Mouse (Mus musculus) embryonic facial prominence, embryonic 13.5 days (tissue): ENCODE data around the gene Map3k13. TPM values are rescaled to one million over a fixed set of nuclear protein-coding genes. Genes with fewer than 3 reads are reported as not detected.

ENCODE experiments used
- ATAC-seq: fragments of 200-750 bp; cut with Nextera tagmentation; 2 replicates; pipeline ENCODE4 v1.8.0; 2017; ENCODE audit warnings: low read depth; ENCODE audit not compliant: insufficient number of reproducible peaks, insufficient read depth, low FRiP score, low TSS enrichment
- H3K27ac ChIP-seq: fragments of 300-500 bp; sonication (generic); 2 replicates; pipeline ENCODE4 v1.5.1; 2015; ENCODE audit warnings: moderate library complexity, mild to moderate bottlenecking, inconsistent platforms
- H3K27me3 ChIP-seq: fragments of 300-500 bp; sonication (generic); 2 replicates; pipeline ENCODE4 v1.6.1; 2015; ENCODE audit warnings: mild to moderate bottlenecking, inconsistent platforms
- H3K36me3 ChIP-seq: fragments of 300-500 bp; sonication (generic); 2 replicates; pipeline ENCODE4 v1.6.1; 2015; ENCODE audit warnings: mild to moderate bottlenecking, inconsistent platforms
- H3K4me1 ChIP-seq: fragments of 300-500 bp; sonication (generic); 2 replicates; pipeline ENCODE4 v1.6.1; 2015; ENCODE audit warnings: inconsistent platforms
- H3K4me2 ChIP-seq: fragments of 300-500 bp; sonication (generic); 2 replicates; pipeline ENCODE4 v1.6.1; 2015; ENCODE audit warnings: moderate library complexity, mild to moderate bottlenecking, inconsistent platforms
- H3K4me3 ChIP-seq: fragments of 300-500 bp; sonication (generic); 2 replicates; pipeline ENCODE4 v1.5.1; 2015; ENCODE audit warnings: mild to moderate bottlenecking, inconsistent platforms
- H3K9ac ChIP-seq: fragments of 300-500 bp; sonication (generic); 2 replicates; pipeline ENCODE4 v1.6.1; 2015; ENCODE audit warnings: mild to moderate bottlenecking, inconsistent platforms
- H3K9me3 ChIP-seq: fragments of 300-500 bp; sonication (generic); 2 replicates; pipeline ENCODE4 v1.6.1; 2016; ENCODE audit warnings: inconsistent platforms
- WGBS: fragments of 180-500 bp; shearing (Covaris S2); methylation state at CpG from one replicate; pipeline ENCODE4 v1.1.7; 2015; ENCODE audit warnings: mixed read lengths; 5-methylcytosine and 5-hydroxymethylcytosine counted together
- polyA plus RNA-seq: library from polyadenylated mRNA; unstranded; fragments of >200 nt; fragmentation: Nextera tagmentation; extraction: Ambion mirVana; gene quantifications from 2 replicates; pipeline ENCODE4 v1.2.1, GENCODE M21; 2015

Map3k13 gene
- polyA plus RNA-seq, 1 experiment from 2014 or later, result 0.81 TPM

- 2% methylated on average over 57 of the region's 63 CpGs for WGBS
- H3K27ac ChIP-seq, result 0 out of 2 replicates have a peak within 1 kb of the TSS, but pooled peaks have one; percentile 56
- H3K4me1 ChIP-seq, result peaks cover 13% of the 10 kb centered on the region
- no peaks in the 10 kb centered on the region for H3K27me3 ChIP-seq
- H3K9me3 ChIP-seq, result no peaks in the 10 kb centered on the region
- H3K4me3 ChIP-seq, result peak within 1 kb of the TSS; percentile 77
- H3K4me2 ChIP-seq, result peak within 1 kb of the TSS; percentile 79
- H3K9ac ChIP-seq, result peak within 1 kb of the TSS; percentile 84
- peak; percentile 90 for ATAC-seq
- 0 out of 2 replicates have a peak, but pooled peaks cover 3% of the 10 kb centered on the region for H3K36me3 ChIP-seq
These were observed 152.9 kb downstream of the Map3k13 start, which contains the start of gene Tmem41a for GRCm38 (mm10) chr16:21946761-21947715. Gene Tmem41a (minus strand): TSS chr16:21947552.

- H3K4me2 ChIP-seq, result no peak overlapping the region
- no peak overlapping the region for H3K9ac ChIP-seq
- no peaks in the 10 kb centered on the region; the same call in 1 of the 2 replicates for H3K4me1 ChIP-seq
- H3K9me3 ChIP-seq, result no peaks in the 10 kb centered on the region
- no peaks in the 10 kb centered on the region for H3K27me3 ChIP-seq
- WGBS, result 71% methylated on average over 12 of the region's 12 CpGs
- no peak overlapping the region for H3K27ac ChIP-seq
- H3K4me3 ChIP-seq, result no peak overlapping the region
- H3K36me3 ChIP-seq, result no peaks in the 10 kb centered on the region
- no peak for ATAC-seq
These were observed 161.4 kb downstream of the Map3k13 start for GRCm38 (mm10) chr16:21955591-21955990.

GRCm38 (mm10) chr16:21965576-21965975 lies 171.4 kb downstream of the Map3k13 start:
- ATAC-seq, result no peak
- no peaks in the 10 kb centered on the region for H3K4me1 ChIP-seq
- H3K27me3 ChIP-seq, result no peaks in the 10 kb centered on the region
- H3K27ac ChIP-seq, result no peak overlapping the region
- H3K9ac ChIP-seq, result no peak overlapping the region
- no peak overlapping the region for H3K4me2 ChIP-seq
- no peaks in the 10 kb centered on the region for H3K36me3 ChIP-seq
- no peaks in the 10 kb centered on the region for H3K9me3 ChIP-seq
- WGBS, result 81% methylated on average over 3 of the region's 3 CpGs
- H3K4me3 ChIP-seq, result no peak overlapping the region

- 67% methylated on average over 5 of the region's 5 CpGs for WGBS
- Histone ChIP-seq H3K4me1 (no peaks in the 10 kb centered on the region), H3K9ac (no peak overlapping the region), H3K36me3 (no peaks in the 10 kb centered on the region), H3K4me3 (no peak overlapping the region), H3K27me3 (no peaks in the 10 kb centered on the region), H3K9me3 (no peaks in the 10 kb centered on the region), H3K27ac (no peak overlapping the region), H3K4me2 (no peak overlapping the region)
- ATAC-seq, result 0 out of 2 replicates have a peak, but pooled peaks have one; percentile 37
These were observed 175.7 kb downstream of the Map3k13 start for GRCm38 (mm10) chr16:21969874-21970273.

- ATAC-seq, result no peak
- Histone ChIP-seq H3K9me3 (no peaks in the 10 kb centered on the region), H3K9ac (no peak overlapping the region), H3K4me1 (no peaks in the 10 kb centered on the region), H3K27me3 (peaks cover 5% of the 10 kb centered on the region), H3K4me3 (no peak overlapping the region), H3K36me3 (no peaks in the 10 kb centered on the region), H3K27ac (no peak overlapping the region), H3K4me2 (no peak overlapping the region)
- 85% methylated on average over 6 of the region's 6 CpGs for WGBS
These were observed 176.4 kb downstream of the Map3k13 start for GRCm38 (mm10) chr16:21970536-21970935.

- Histone ChIP-seq H3K9ac (no peak overlapping the region), H3K27ac (no peak overlapping the region), H3K27me3 (peaks cover 13% of the 10 kb centered on the region), H3K36me3 (no peaks in the 10 kb centered on the region), H3K9me3 (no peaks in the 10 kb centered on the region), H3K4me1 (peaks cover 6% of the 10 kb centered on the region), H3K4me3 (no peak overlapping the region), H3K4me2 (no peak overlapping the region)
- 29% methylated on average over 4 of the region's 4 CpGs for WGBS
- ATAC-seq, result no peak
These were observed 177.3 kb downstream of the Map3k13 start for GRCm38 (mm10) chr16:21971446-21971845.

GRCm38 (mm10) chr16:21976203-21976602 lies 182.1 kb downstream of the Map3k13 start:
- 4% methylated on average over 16 of the region's 16 CpGs for WGBS
- H3K4me1 ChIP-seq, result peaks cover 6% of the 10 kb centered on the region
- ATAC-seq, result no peak
- H3K9me3 ChIP-seq, result no peaks in the 10 kb centered on the region
- peak overlapping the region; percentile 51 for H3K9ac ChIP-seq
- H3K27me3 ChIP-seq, result peaks cover 13% of the 10 kb centered on the region
- no peaks in the 10 kb centered on the region for H3K36me3 ChIP-seq
- H3K4me2 ChIP-seq, result peak overlapping the region; percentile 51
- peak overlapping the region; percentile 18 for H3K4me3 ChIP-seq
- no peak overlapping the region for H3K27ac ChIP-seq

- Histone ChIP-seq H3K4me1 (peaks cover 6% of the 10 kb centered on the region), H3K4me3 (no peak overlapping the region), H3K4me2 (no peak overlapping the region), H3K36me3 (no peaks in the 10 kb centered on the region), H3K9me3 (no peaks in the 10 kb centered on the region), H3K27me3 (peaks cover 13% of the 10 kb centered on the region), H3K9ac (no peak overlapping the region), H3K27ac (no peak overlapping the region)
- 44% methylated on average over 5 of the region's 5 CpGs for WGBS
- no peak for ATAC-seq
These were observed 183.2 kb downstream of the Map3k13 start for GRCm38 (mm10) chr16:21977347-21977746.

Other genes starting within 250 kb of the Map3k13 start
- 21.3 and 23.5 TPM in 2 replicates for gene 2510009E07Rik, start 99.7 kb upstream of the Map3k13 start, polyA plus RNA-seq
- 2.3 and 2.4 TPM in 2 replicates for gene Ehhadh, start 6.5 kb upstream of the Map3k13 start, polyA plus RNA-seq
- gene Tmem41a, start 153.2 kb downstream of the Map3k13 start, polyA plus RNA-seq, result 32.3 and 35.2 TPM in 2 replicates
- 0.91 and 0.96 TPM in 2 replicates for gene Liph, start 201.3 kb downstream of the Map3k13 start, polyA plus RNA-seq
- gene Senp2, start 215.1 kb downstream of the Map3k13 start, polyA plus RNA-seq, result 50.9 and 54.5 TPM in 2 replicates